Mouse (Mus musculus) inflammation-experienced regulatory T-cells, adult 6 months (primary cell): ENCODE measurements at regions not wholly inside any gene's neighbourhood (a gene's known extent, or its start where the extent isn't known, plus 50 kb on each side); places are given as distances from the start of the nearest gene placed in this dataset.

Source experiments
- ATAC-seq: one replicate; pipeline ENCODE4 v1.8.0; 2017

GRCm38 (mm10) chr2:128374253-128374566, 216.8 kb upstream of the Spdye4c start:
- ATAC-seq: no peak

- ATAC-seq: no peak
Observed at GRCm38 (mm10) chr2:128374926-128375325, 216.1 kb upstream of the Spdye4c start.

DNA sequence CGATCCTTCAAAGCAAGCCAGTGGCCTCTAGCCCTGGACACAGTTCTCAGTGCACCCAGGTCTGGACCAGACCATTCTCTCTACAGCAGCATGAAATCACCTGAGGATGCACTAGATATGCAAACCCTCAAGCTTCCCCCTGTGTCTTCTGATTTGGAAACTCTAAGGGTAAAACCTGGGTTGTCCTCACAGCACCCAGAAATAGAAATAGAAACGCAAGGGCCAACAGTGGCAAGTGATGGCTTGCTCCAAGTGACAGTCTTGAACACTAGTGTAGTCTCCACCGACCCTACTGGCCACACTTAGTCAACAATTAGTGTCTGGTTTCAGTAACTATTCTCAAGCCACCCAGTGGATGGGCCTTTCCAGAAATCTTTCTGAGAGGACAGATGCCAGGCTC, 215.2 kb upstream of the Spdye4c start:
- no peak for ATAC-seq

DNA sequence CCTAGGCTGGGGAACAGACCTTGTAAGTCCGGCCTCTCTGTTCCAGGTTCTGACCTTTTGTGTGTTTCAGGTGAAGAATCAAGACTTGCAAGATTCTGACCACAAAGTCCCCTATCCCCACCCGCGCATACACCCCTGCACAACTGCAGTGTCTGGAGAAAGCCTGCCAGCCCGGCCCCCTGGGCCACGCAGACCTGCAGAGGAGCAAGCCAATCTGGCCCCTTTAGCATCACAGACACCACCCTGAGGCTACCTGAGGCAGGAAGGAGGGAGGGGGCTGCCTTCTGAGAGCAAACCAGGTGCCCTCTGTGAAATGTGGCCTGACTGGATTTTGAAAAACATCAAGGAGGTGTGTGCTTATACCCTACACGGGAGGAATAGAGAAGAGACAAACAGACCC, 213.8 kb upstream of the Spdye4c start:
- no peak for ATAC-seq

DNA sequence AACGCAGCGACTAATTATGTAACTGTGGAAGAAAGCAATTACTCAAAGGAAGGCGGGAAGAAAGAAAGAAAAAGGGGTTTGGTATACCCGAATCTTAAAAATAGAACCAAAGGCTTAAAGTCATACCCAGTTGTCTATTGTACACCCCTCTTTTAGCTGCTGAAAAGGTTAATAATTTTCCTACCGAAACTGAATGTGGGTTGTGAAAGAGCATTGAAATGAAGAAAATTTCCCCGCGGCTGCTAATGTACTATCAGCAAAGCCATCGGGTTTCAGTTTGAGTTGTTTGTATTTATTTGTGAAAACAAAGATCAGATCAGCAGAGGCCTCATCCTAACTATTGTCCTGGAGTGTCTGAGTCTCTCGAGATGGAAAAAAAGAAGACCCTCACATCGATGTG, 213.3 kb upstream of the Spdye4c start:
- peak; percentile 47 for ATAC-seq

GRCm38 (mm10) chr2:128378456-128378855, 212.6 kb upstream of the Spdye4c start:
- no peak for ATAC-seq

DNA sequence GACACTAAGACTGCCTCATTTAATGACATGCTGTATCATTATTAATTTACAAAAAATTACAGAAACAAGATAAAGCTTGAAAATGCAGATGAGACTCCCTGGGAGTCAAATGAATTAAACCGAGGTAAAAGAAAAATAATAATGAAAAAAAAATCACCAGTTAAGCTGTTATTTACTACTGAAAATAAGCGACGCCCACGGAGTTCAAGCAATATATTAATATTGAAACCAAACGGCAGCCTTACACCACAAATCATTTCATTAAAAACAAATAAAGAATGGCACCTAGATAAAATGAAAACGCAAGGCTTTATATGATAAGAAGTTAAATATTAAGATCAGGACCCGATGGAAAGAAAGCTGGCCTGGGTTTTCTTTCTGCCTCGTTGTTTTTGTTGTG, 211.9 kb upstream of the Spdye4c start:
- ATAC-seq: no peak

DNA sequence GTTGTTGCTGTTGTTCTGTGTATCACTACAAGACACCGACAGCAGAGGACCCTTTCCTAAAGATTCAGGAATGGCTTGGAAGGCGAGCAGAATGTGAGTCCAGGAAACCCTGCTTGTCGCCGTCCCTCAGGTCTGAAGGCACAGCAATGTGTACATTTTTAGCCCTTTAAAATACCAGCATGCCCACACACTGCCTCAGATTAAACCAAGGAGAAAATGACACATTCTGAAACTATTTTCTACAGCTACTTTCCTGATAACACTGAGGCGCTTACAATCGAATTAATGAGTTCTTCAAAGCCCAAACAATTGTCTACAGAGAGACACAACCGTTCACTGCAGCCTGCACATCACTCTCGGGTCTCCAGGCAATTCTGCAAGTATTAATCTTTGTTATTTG, 211.5 kb upstream of the Spdye4c start:
- peak; percentile 13 for ATAC-seq

DNA sequence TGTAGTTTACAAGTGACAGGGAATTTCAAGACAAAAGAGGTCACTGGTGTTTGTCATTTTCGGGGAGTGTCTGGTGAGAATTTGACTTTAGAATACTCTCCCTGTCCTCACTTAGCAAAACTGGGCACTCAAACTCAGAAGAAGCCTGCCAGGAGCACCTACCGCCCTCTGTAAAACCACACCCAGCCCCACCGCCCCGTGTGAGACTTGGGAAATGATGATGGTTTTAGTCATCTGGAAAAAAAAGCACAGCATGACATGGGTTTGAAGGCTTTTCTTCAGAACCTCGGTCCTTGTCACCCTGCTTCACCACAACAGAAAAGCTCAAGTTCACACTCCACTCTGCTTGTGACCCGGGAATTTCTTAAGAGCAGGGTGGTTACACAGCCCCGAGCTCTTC, 210.4 kb upstream of the Spdye4c start:
- peak; percentile 8 for ATAC-seq

DNA sequence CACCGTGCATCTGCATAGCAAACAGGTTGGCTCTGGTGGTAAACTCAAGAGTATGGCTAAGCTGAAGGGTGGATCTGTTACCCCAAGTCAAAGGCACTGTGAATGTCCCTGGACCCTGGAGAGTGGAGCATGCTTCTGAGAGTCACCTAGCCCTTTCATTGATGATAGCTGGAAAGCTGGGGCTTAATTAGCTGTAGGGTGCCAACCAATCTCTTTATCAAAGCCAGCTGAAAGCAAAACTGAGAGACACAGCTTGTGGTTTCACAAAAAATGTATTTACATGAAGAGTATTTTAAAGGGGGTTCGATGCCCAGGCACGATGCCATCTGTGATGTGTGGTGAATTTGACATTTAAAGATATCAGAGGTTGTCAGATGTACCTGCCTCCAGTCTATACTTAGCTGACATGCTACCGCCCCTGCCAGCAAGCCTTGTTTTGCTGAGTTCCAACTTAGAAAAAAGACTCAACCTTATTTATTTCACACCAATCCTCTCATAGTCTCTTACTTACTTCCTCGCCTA, 209.3 kb upstream of the Spdye4c start:
- ATAC-seq: peak; percentile 13

DNA sequence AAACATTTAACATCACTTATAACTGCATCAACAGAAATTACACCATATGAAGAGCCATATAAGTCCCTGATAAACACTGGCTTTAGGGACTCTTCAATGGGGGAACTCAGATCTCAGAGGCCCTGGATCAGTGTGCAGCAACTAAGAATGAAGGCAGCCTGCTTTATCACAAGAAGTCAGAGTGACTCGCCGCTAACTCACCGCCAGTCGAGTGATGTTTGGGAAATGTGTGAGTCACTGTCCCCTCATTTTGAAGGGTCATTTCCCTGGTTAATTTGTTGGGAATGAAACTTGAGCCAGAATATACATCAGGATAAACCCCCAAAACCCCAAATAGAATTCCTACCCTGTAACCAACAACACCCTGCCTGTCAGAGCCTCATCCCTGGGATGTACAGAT, 208.5 kb upstream of the Spdye4c start:
- ATAC-seq: no peak

DNA sequence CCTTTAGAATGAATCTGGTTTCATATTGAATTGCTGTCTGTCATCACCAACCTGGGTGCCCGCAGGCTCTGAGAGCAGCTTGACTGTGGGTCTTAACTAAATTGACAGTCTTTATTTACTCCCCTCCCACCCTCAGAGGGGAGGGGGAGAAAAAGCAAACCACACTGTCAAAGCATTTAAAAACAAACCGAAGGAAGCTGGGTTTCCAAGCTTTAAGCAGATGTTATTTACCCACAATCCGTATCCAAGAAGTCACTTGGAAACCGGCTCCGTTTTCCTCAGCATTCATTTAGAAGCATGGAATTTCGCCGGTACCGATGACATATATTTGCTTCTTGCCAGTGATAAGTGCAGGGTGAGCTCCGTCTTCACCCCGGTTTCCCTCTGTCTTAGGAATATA, 206.4 kb upstream of the Spdye4c start:
- no peak for ATAC-seq

DNA sequence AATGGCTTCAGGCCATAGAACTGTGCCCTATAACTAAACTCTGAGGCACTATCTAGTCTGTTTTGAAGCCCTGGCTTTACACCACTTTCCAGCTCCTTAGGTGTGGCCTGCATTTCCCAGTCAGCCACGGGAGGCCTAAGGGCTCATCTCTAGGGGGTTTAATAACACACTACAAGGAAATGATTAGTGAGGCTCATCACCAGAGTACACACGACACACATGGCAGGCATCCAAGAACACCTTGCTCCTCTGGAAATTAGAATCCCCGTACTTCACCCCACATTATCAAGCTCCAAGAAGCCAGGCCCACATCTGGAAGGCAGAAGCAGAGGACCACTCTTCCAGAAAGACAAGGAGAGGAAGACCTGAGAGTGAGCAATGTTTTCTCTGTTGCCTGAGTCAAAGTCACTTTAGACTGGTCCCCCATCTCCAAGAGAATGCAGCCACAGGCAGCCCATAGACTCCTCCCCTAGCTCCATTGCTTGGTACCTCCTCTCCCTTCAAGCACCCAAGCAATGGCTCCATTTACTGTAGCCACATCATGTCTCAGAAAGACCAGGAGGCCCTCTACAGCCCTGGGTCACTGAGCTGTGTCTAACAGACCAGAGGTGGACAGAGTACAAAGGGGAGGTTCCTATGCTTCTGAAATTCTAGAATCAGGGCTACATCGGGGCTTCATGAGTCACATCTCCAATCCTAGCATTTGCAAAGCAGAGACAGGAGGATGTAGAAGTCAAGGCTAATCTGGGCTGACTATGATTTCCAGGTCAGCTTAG, 204.0 kb upstream of the Spdye4c start:
- no peak for ATAC-seq

GRCm38 (mm10) chr2:128387851-128388471, 203.0 kb upstream of the Spdye4c start:
- ATAC-seq: peak; percentile 49

DNA sequence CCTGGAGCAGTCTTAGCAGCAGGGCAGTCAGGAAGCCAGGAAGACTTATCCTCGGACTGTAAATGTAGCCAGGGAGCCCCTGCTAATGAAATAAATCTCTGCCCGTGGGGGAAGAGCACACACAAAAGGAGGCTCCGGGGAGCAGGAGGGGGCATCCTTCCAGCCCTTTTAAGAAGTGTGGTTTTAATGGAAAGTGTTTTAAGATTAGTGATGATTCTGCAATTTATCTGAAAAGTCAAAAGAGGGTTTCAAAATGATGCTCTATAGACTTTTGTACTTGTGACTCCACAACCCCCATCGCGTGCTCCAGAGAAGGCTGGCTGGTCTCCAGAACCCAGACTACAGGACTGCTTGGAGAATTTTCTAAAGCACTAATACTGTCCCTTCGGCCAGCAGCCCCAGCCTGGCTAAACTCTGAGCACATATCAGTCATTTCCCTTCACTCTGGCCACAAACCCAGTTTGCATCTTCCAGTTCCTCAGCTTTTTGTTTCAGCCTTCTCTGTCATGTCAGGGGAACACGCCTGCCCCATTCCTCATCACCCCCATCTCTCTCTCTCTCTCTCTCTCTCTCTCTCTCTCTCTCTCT, 202.0 kb upstream of the Spdye4c start:
- ATAC-seq: no peak

GRCm38 (mm10) chr2:128392344-128392743, 198.7 kb upstream of the Spdye4c start:
- ATAC-seq: peak; percentile 47

DNA sequence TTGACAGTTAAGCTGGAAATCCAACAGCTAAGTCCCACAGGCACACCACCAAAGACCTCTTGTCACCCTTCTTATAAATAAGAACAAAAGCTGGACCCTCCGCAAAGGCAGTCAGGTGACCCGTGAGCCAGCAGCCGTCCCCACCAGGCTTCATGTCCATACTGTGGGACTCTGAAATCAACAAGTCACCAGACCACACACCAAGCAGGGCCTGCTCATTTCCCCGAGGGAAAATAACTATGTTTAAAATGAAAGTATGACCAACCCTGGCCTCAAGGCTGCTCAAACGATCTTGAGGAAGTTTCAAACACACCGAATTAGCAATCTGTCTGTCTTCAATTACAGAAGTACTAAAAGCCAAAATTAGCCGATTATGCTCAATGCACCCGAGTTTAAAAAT, 197.6 kb upstream of the Spdye4c start:
- no peak for ATAC-seq

GRCm38 (mm10) chr2:128393921-128394320, 197.1 kb upstream of the Spdye4c start:
- no peak for ATAC-seq

DNA sequence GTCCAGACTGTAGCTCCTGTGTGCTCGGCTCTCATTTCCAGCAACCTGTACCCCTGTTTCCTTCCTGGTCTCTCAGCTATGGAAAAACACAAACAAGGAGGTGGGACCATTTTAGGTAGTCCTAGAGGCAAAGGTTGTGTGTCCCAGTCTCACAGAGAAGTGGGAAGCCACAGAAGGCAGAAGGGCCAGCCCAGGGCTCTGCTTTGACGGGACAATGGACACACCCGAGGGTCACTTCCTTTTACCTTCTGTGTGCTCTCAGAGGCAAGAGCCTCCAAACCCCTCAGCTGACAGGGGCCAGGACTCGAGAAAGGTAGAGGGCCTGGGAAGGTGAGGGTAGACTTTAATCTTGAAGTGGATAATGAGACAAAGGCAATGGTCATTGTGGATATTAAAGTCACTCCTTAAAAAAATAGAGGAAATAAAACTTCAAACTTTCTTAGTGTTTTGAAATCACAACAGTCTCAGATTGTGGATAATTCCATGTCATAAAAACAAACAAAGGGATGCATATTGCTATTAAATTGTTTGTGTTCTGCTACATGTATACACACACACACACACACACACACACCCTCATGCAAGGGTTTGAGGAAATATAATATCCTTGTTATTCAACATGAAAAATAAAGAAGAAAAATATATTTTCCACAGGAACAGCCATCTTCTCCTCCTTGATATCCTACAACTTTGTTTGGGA, 195.6 kb upstream of the Spdye4c start:
- peak; percentile 2 for ATAC-seq

GRCm38 (mm10) chr2:128396008-128396346, 195.0 kb upstream of the Spdye4c start:
- peak; percentile 88 for ATAC-seq

GRCm38 (mm10) chr2:128401359-128401758, 189.7 kb upstream of the Spdye4c start:
- ATAC-seq: no peak

DNA sequence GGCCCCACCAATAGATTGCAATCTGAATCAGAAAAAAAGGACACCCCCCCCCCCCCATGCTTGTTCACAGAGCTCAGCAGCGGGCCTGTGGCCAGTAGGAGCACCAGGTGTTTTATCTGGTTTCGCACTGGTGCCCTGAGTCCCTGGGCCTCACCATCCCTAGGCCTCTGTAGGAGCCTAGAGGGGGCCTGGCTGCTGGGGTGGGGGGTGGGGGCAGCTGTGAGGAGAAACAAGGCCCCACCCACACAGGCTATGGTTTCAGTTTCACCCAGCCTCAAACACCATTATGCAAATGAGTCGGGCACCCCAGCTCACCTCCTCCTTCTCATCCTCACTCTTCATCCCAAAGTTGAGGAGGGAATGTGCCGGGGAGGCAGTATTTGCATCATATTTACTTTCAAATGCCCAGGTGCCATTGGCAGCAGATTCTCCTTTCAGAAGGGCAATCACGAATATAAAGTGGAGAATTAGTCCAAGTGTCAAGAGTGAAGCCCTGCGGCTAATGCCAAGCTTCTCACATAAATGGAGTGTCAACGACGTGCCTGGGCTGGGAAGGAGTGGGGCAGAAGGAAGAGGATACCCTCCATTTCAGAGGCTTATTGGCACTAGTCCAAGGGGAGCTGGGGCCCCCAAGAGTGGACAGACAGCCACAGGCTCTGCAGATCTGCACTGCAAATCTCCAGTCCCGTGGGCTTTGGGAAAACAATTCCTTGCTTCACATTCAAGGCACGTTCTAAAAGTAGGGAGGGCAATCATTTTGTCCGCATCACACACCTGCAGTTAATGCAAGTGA, 187.7 kb upstream of the Spdye4c start:
- ATAC-seq: peak; percentile 38

GRCm38 (mm10) chr2:128404405-128404804, 186.6 kb upstream of the Spdye4c start:
- ATAC-seq: no peak
